Mouse (Mus musculus) activated CD4-positive, CD25-positive, alpha-beta regulatory T cell (primary cell): ENCODE measurements around the gene Wnt7a. TPM values are rescaled to one million over a fixed set of nuclear protein-coding genes. Genes with fewer than 3 reads are reported as not detected.

Experiments used
- polyA plus RNA-seq, 2 experiments: library from polyadenylated mRNA; unstranded; fragments of 100-300 nt; shearing (Covaris generic); gene quantifications; one replicate each; pipeline ENCODE4 v1.2.1; 2017

Wnt7a gene
- under 1 TPM in 1 of 2 experiments, not detected in 1; 0.57 TPM for polyA plus RNA-seq

GRCm38 (mm10) chr6:91410961-91411368 lies at the start of gene Wnt7a:
Gene Wnt7a (minus strand): TSS chr6:91411363.

Other genes with a start within 250 kb of the Wnt7a start
- gene Fbln2, start 198.9 kb downstream of the Wnt7a start, polyA plus RNA-seq: under 1 TPM; 0.49 TPM
- 10 to 100 TPM in 1 of 2 experiments, 1 to 10 TPM in 1; 8.9 to 18.6 TPM for gene Chchd4, start 62.2 kb upstream of the Wnt7a start, polyA plus RNA-seq
- gene Tmem43, start 62.3 kb upstream of the Wnt7a start, polyA plus RNA-seq: 10 to 100 TPM; 46.1 to 57.1 TPM
- gene Xpc, start 104.5 kb upstream of the Wnt7a start, polyA plus RNA-seq: 10 to 100 TPM; 25.2 to 26.3 TPM
- 100 to 1,000 TPM; 110 to 139 TPM for gene Lsm3, start 104.6 kb upstream of the Wnt7a start, polyA plus RNA-seq